Mouse (Mus musculus) myocyte (in vitro differentiated cells): ENCODE results near the gene Phlpp2. TPM values are rescaled to one million over a fixed set of nuclear protein-coding genes. Genes with fewer than 3 reads are reported as not detected.

Experiments used
- H3K27me3 ChIP-seq: one replicate; pipeline ENCODE4 v1.6.1; 2011; ENCODE audit not compliant: control insufficient read depth, insufficient read depth, insufficient read length
- H3K36me3 ChIP-seq: one replicate; pipeline ENCODE4 v1.6.1; 2011; ENCODE audit not compliant: control insufficient read depth, insufficient read depth
- H3K4me2 ChIP-seq: one replicate; pipeline ENCODE4 v1.6.1; 2011; ENCODE audit warnings: low read depth, control low read depth
- H3K4me3 ChIP-seq: one replicate; pipeline ENCODE4 v1.5.1; 2011; ENCODE audit warnings: mild to moderate bottlenecking, control low read depth, moderate library complexity
- H3K79me2 ChIP-seq: one replicate; pipeline ENCODE4 v1.6.1; 2011; ENCODE audit not compliant: control insufficient read depth, insufficient read depth
- H3ac ChIP-seq: one replicate; pipeline ENCODE4 v1.6.1; 2011; ENCODE audit not compliant: control insufficient read depth, insufficient read length
- CEBPB ChIP-seq: IDR thresholded peaks from 2 replicates; pipeline ENCODE4 v1.6.1; 2011; ENCODE audit warnings: mild to moderate bottlenecking, moderate library complexity; ENCODE audit not compliant: poor library complexity, insufficient read depth, severe bottlenecking
- E2F4 ChIP-seq: IDR thresholded peaks from one replicate; pipeline ENCODE4 v1.6.1; 2011; ENCODE audit warnings: mild to moderate bottlenecking, control low read depth, moderate library complexity; ENCODE audit not compliant: insufficient read depth
- MAX ChIP-seq: IDR thresholded peaks from one replicate; pipeline ENCODE4 v1.6.1; 2011; ENCODE audit warnings: low read depth, mild to moderate bottlenecking, control low read depth
- MYOD1 ChIP-seq, 3 experiments: IDR thresholded peaks; one replicate each; pipeline ENCODE4 v1.6.1; 2011; ENCODE audit warnings: control low read depth in 2 of 3, low read depth in 2 of 3, mild to moderate bottlenecking in 2 of 3, moderate library complexity in 1 of 3; ENCODE audit not compliant: insufficient read length in 2 of 3, control insufficient read depth in 1 of 3
- MYOG ChIP-seq, 3 experiments: IDR thresholded peaks; one replicate each; pipeline ENCODE4 v1.6.1; 2011; ENCODE audit warnings: control low read depth in 2 of 3, low read depth in 2 of 3, mild to moderate bottlenecking in 2 of 3; ENCODE audit not compliant: insufficient read length in 2 of 3, control insufficient read depth in 1 of 3, insufficient read depth in 1 of 3
- POLR2A ChIP-seq: IDR thresholded peaks from one replicate; pipeline ENCODE4 v1.6.1; 2011; ENCODE audit warnings: low read depth, mild to moderate bottlenecking, control low read depth, moderate library complexity; ENCODE audit not compliant: insufficient read length
- POLR2AphosphoS2 ChIP-seq: IDR thresholded peaks from one replicate; pipeline ENCODE4 v1.6.1; 2011; ENCODE audit warnings: low read depth, control low read depth; ENCODE audit not compliant: insufficient read length
- REST ChIP-seq: IDR thresholded peaks from one replicate; pipeline ENCODE4 v1.6.1; 2011; ENCODE audit warnings: mild to moderate bottlenecking, control low read depth, moderate library complexity; ENCODE audit not compliant: insufficient read depth, insufficient read length
- SRF ChIP-seq: IDR thresholded peaks from one replicate; pipeline ENCODE4 v1.6.1; 2011; ENCODE audit warnings: low read depth; ENCODE audit not compliant: control insufficient read depth, insufficient read length
- TCF12 ChIP-seq: IDR thresholded peaks from one replicate; pipeline ENCODE4 v1.6.1; 2011; ENCODE audit warnings: mild to moderate bottlenecking, control low read depth; ENCODE audit not compliant: poor library complexity, insufficient read depth, severe bottlenecking
- TCF3 ChIP-seq: IDR thresholded peaks from one replicate; pipeline ENCODE4 v1.6.1; 2011; ENCODE audit warnings: low read depth, control low read depth; ENCODE audit not compliant: insufficient read length
- USF1 ChIP-seq: IDR thresholded peaks from one replicate; pipeline ENCODE4 v1.6.1; 2011; ENCODE audit warnings: low read depth, mild to moderate bottlenecking, control low read depth, moderate library complexity
- polyA plus RNA-seq: library from polyadenylated mRNA; unstranded; fragments of >200 nt; fragmentation: generic; extraction: Trizol; gene quantifications from one replicate; pipeline ENCODE4 v1.2.1, GENCODE M21; 2012; ENCODE audit warnings: missing spikeins

Phlpp2 gene
- polyA plus RNA-seq, 1 experiment: 1.7 TPM

DNA sequence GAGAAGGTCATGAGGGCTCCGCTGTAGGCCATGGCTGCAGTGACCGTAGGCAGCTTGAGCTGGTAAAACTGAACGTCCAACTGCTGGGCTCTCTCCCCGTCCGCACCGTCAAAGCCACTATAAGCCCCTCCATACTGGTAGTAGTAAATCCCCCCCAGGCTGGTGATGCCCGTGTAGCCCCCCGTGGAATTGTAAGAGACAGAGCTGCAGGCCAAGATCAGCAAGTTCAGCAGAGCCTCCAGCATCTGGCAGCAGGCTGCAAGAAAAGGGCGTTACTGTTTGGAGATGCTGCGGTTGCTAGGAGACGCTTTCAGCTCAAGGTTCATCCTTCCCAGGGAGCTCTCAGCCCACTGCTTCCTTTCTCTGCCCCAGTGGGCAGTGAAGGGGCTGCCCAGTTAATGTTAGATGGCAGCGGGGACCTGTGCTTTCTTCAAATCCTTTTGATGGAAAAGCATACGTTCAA is 86.2 kb downstream of the Phlpp2 start:
- Histone ChIP-seq H3K4me2 (no peak overlapping the region), H3ac (no peak overlapping the region), H3K4me3 (no peak overlapping the region), H3K27me3 (no peaks in the 10 kb centered on the region), H3K79me2 (no peaks in the 10 kb centered on the region), H3K36me3 (no peaks in the 10 kb centered on the region)
- TF ChIP-seq MYOG (IDR thresholded peaks at IDR 0.05; ENCODE audit: control insufficient read depth in 1 of 3, insufficient read depth in 1 of 3, insufficient read length in 2 of 3, low read depth in 2 of 3) (no peak), POLR2AphosphoS2 (no peak), REST (no peak), CEBPB (no peak), TCF3 (no peak), POLR2A (no peak), E2F4 (no peak), MYOD1 (IDR thresholded peaks at IDR 0.05; ENCODE audit: control insufficient read depth in 1 of 3, insufficient read length in 2 of 3, low read depth in 2 of 3) (no peak), MAX (no peak), TCF12 (no peak), USF1 (no peak), SRF (no peak)

DNA sequence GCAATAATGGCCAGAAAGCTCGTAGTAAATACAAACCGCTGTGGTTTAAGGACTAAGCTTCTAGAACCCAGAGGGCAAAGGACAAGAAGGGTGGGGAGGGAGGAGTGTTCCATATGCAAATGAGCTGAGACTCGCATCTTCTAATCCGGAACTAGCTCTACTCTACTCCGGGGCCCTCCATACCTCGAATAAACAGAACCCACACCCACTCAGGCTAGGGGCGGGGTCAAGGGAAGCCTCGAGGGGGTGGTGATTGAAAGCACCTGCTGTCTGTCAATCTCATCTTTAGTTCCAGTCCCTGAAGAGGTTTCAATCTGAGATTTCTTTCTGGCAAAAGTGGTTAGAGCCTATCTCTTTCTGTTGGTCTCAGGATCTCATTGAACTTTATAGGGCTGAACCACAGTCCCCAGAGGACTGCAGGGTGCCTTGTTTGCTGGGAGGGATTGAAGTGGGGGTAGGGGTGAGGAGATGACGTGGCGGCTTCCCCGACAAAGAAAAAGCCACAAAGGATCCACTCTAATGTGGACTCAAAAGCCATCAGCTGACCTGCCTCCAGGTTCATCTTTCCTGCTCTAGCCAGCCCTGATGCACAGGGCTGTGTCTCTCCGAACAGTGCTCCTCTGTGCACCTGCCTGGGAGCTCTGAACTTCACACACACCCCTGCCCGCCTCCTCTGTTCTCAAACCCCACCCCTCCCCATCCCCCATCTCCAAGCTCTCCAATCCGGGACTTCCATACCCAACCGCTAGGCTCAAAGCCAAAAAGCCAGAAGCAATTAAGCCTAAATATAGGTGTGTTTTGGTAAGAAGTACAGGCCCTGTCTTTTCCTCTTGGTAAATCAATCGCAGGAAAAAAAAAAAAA is 89.1 kb downstream of the Phlpp2 start:
- no peaks in the 10 kb centered on the region for H3K27me3 ChIP-seq
- H3K4me3 ChIP-seq: peak overlapping the region; percentile 14
- H3ac ChIP-seq: no peak overlapping the region
- TF ChIP-seq MAX (no peak), POLR2A (peak; percentile 46), MYOD1 (IDR thresholded peaks at IDR 0.05; ENCODE audit: control insufficient read depth in 1 of 3, insufficient read length in 2 of 3, low read depth in 2 of 3) (peak; percentile 55 to 90 (median 90)), SRF (no peak), POLR2AphosphoS2 (no peak), MYOG (IDR thresholded peaks at IDR 0.05; ENCODE audit: control insufficient read depth in 1 of 3, insufficient read depth in 1 of 3, insufficient read length in 2 of 3, low read depth in 2 of 3) (peak in 1 of 3 experiments; percentile 10), TCF12 (no peak), CEBPB (no peak), USF1 (peak; percentile 51), REST (no peak), TCF3 (no peak), E2F4 (no peak)
- no peaks in the 10 kb centered on the region for H3K36me3 ChIP-seq
- H3K79me2 ChIP-seq: no peaks in the 10 kb centered on the region
- peak overlapping the region; percentile 99 for H3K4me2 ChIP-seq

DNA sequence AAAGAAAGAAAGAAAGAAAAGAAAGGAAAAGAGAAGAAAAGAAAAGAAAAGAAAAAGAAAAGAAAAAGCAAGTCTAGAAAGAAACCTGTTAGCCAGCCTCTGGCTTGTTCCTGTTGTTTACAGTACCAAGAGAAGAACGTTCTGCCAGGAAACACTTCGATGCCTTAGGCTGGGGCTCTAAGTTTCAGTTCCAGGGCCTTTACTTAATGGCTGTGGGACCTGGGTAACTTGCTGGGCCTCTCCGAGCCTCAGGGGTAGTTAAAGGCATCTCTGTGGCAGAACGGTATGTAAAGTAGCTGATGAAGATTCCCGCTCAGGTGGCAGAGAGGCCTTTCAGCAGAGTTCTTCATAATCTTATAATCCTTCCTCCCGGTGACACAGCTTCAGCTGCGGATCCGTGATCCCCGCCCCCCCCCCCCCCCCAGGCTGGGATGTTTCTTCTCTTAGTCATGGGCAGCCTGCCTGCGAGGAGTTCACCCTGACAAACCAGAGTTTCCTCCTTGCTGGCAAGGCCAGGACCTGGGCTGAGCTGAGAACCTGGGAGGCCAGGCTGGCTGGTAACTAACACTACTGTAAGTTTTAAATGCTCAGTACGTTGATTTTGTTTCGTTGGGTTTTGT is 89.8 kb downstream of the Phlpp2 start:
- Histone ChIP-seq H3ac (no peak overlapping the region), H3K27me3 (no peaks in the 10 kb centered on the region), H3K4me3 (peak overlapping the region; percentile 14), H3K79me2 (no peaks in the 10 kb centered on the region), H3K36me3 (no peaks in the 10 kb centered on the region), H3K4me2 (peak overlapping the region; percentile 99)
- TF ChIP-seq POLR2A (no peak), MAX (no peak), MYOD1 (IDR thresholded peaks at IDR 0.05; ENCODE audit: control insufficient read depth in 1 of 3, insufficient read length in 2 of 3, low read depth in 2 of 3) (no peak), CEBPB (no peak), REST (no peak), SRF (no peak), E2F4 (no peak), TCF3 (no peak), MYOG (IDR thresholded peaks at IDR 0.05; ENCODE audit: control insufficient read depth in 1 of 3, insufficient read depth in 1 of 3, insufficient read length in 2 of 3, low read depth in 2 of 3) (no peak), USF1 (no peak), POLR2AphosphoS2 (no peak), TCF12 (no peak)

DNA sequence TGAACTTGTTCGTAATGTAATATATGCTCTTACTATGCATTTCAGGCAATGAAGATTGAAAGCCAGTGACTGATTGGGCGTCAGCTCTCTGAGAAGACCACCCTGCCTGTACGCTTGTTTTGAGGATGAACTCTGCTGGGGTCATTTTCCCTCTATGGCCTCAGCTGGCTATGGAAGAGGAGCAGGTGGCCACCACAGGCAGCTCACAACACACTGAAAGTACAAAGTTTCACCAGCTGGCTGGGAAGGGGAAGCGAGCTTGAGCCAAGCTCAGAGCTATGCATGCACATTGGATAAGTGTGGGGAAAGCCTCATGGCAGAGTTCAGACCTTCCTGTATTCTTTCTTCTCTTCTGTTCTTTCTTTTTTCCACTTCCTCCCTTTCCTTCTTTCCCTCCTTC is 90.8 kb downstream of the Phlpp2 start:
- TF ChIP-seq SRF (no peak), POLR2A (no peak), MYOD1 (IDR thresholded peaks at IDR 0.05; ENCODE audit: control insufficient read depth in 1 of 3, insufficient read length in 2 of 3, low read depth in 2 of 3) (peak in 1 of 3 experiments; percentile 1), MYOG (IDR thresholded peaks at IDR 0.05; ENCODE audit: control insufficient read depth in 1 of 3, insufficient read depth in 1 of 3, insufficient read length in 2 of 3, low read depth in 2 of 3) (peak in 1 of 3 experiments; percentile 31), USF1 (no peak)
- Histone ChIP-seq H3K79me2 (no peaks in the 10 kb centered on the region), H3K4me2 (no peak overlapping the region), H3K27me3 (no peaks in the 10 kb centered on the region), H3K4me3 (no peak overlapping the region), H3ac (no peak overlapping the region), H3K36me3 (no peaks in the 10 kb centered on the region)
